Mouse (Mus musculus): ENCODE results near the gene Ndufaf2.

Ndufaf2 gene

GRCm38 (mm10) chr13:107969961-107970391 lies 188.4 kb downstream of the Ndufaf2 start:
- no peak for DNase-seq (ENCODE audit: extremely low spot score, low read depth, low spot score)

DNA sequence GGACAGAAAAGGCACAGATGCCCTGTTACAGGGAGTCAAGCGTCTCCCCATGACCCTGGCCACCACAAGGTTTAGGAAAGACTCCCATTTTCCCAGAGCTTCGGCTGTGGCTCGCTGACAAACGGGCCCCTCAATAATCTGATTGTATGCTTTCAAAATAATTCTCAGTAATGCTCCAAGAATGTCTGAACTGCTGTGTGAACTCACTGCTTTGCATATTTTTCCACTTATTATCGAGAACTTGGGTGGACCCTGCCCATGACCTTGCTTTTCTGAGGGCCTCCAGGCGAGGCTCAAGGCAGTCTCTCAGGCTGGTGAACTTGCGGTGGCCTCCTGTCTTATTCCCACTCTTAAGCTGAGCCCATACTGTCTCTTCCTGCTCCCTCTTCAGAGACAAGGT lies 193.8 kb downstream of the Ndufaf2 start:
- no peak for DNase-seq (ENCODE audit: extremely low spot score, low read depth, low spot score)

GRCm38 (mm10) chr13:107963471-107963870 lies 195.0 kb downstream of the Ndufaf2 start:
- DNase-seq (ENCODE audit: extremely low spot score, low read depth, low spot score), result no peak

DNA sequence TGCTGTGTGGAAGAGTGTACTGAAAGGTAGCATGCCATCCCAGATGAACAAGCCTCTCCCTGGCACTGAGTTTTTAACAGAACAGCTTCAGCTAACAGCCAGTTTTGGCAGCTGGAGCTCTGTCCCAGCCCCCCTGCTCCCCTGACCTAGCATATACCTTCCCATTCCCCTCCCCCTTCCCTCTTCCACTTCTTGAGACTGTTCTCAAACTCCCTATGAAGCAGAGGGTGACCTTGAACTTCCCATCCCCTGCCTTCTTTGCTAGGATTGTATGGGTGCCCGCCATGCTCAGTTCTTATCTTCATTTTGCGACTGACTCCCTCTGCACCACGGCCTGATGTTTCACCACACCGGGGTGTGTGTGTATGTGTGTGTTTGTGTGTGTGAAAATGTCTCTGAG lies 195.7 kb downstream of the Ndufaf2 start:
- DNase-seq (ENCODE audit: extremely low spot score, low read depth, low spot score), result no peak

DNA sequence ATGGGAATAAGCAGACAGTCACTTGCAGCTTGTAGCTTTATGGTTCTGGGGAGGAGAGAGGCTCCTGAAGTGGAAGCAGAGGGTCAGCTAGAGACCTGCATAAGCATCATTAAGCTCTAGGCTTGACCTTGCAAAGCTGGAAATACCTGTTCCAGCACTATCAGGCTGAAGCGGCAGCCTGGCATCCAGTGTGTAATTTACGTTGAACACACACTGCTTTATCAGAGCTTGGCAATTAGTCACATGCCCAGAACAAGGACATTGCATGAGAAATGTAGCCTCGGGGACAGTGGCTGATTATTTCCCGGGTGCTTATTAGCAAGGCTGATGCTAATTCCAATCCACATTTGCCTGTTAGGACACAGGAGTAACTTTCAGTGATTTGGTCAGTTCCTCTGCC lies 196.5 kb downstream of the Ndufaf2 start:
- no peak for DNase-seq (ENCODE audit: extremely low spot score, low read depth, low spot score)

DNA sequence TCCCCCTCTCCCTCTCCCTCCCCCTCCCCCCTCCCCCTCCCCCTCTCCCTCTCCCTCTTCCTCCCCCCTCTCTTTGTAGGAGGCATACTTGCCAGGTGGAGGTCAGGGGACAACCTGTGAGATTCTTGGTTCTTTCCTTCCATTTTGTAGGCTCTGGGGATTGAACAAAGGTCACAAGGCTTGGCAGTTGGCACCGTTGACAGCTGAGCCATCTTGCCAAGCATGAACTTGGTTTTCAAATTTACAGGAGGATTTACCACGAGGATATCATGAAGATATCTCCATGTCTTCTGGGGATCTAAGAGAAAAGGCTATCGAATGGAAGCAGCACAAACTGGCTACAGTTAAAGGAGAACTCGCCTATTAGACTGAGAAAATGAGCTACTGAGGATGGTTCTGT lies 196.9 kb downstream of the Ndufaf2 start:
- no peak for DNase-seq (ENCODE audit: extremely low spot score, low read depth, low spot score)

- no peak for DNase-seq (ENCODE audit: extremely low spot score, low read depth, low spot score)
These were observed 197.9 kb downstream of the Ndufaf2 start for GRCm38 (mm10) chr13:107960549-107960948.

GRCm38 (mm10) chr13:107959891-107960290 lies 198.5 kb downstream of the Ndufaf2 start:
- DNase-seq (ENCODE audit: extremely low spot score, low read depth, low spot score), result no peak

DNA sequence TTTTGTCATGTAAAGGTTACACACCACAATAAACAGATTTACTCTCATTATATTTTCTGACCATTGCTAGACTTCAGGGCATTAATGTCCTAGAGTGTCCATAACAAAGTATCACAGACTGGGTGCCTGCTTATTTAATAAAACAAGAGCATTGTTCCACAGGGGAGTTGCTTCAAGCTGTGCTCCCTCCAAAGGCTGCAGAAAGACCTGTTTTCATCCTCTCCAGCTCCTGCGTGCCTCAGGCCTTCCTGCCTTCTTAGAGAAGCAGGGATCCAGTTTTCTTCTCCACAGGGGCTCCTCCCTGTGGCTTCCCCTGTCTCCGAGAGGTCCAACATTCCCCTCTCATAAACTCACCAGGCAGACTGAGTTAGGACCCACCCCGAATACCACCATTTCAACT lies 202.2 kb downstream of the Ndufaf2 start:
- no peak for DNase-seq (ENCODE audit: extremely low spot score, low read depth, low spot score)

GRCm38 (mm10) chr13:107955327-107956110 lies 202.9 kb downstream of the Ndufaf2 start:
- no peak for DNase-seq (ENCODE audit: extremely low spot score, low read depth, low spot score)

- no peak for DNase-seq (ENCODE audit: extremely low spot score, low read depth, low spot score)
These were observed 203.8 kb downstream of the Ndufaf2 start for GRCm38 (mm10) chr13:107954445-107955261.

DNA sequence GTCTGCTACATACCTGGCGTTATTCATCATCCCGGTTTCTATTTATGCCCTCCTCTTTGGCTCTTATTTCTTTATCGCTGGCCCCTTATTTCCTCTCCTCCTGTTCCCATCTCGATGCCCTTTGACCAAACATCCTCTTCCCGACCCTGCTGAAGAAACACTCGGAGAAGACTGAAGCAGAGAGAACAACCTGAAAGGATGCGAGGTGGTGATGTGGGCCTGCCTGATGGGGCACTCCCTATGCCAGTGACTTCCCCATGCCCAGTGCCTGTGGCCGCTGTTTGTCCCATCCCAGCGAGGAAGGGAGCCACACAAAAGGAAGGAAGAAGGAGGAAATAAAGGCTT lies 204.4 kb downstream of the Ndufaf2 start:
- no peak for DNase-seq (ENCODE audit: extremely low spot score, low read depth, low spot score)
